22 mouse cellular contexts compared by ENCODE assay signal in genomic region chr13:107961501-107961900, GRCm38 (mm10).
DNase-seq lines count a peak whose midpoint lies in the region; ATAC-seq lines count a peak whose summit lies in the region.
"Had no signal": no experiment of that assay in that cellular context is flagged by ENCODE, and none has a peak within 500 bp of the region (broad histone marks: within the 10 kb centered on the region; RNA-seq: fewer than 3 reads in every experiment).

No protein-coding gene starts in this region.

- peaks cover 21% of the 10 kb centered on the region for H3K4me1 ChIP-seq in hindbrain, embryonic 13.5 days (replicated peaks)
- H3K4me1 ChIP-seq in hindbrain, embryonic 14.5 days (replicated peaks; ENCODE audit: control insufficient read depth, insufficient read depth, low read length): peaks cover 20% of the 10 kb centered on the region
- peaks cover 23% of the 10 kb centered on the region for H3K4me1 ChIP-seq in midbrain, embryonic 13.5 days (replicated peaks)
- H3K4me1 ChIP-seq in midbrain, embryonic 10.5 days: peaks cover 33% of the 10 kb centered on the region
- peaks cover 43% of the 10 kb centered on the region for H3K4me1 ChIP-seq in kidney, embryonic 15.5 days
- peaks cover 28% of the 10 kb centered on the region for H3K4me1 ChIP-seq in stomach, embryonic 16.5 days (ENCODE audit: control insufficient read depth, insufficient read depth, low read length)

- H3K36me3 ChIP-seq in hindbrain, embryonic 13.5 days: no peaks in the 10 kb centered on the region
- H3K36me3 ChIP-seq in hindbrain, embryonic 14.5 days (replicated peaks; ENCODE audit: control insufficient read depth, insufficient read depth): no peaks in the 10 kb centered on the region
- H3K36me3 ChIP-seq in midbrain, embryonic 13.5 days: no peaks in the 10 kb centered on the region
- H3K36me3 ChIP-seq in midbrain, embryonic 10.5 days: no peaks in the 10 kb centered on the region
- no peaks in the 10 kb centered on the region for H3K36me3 ChIP-seq in kidney, embryonic 15.5 days
- no peaks in the 10 kb centered on the region for H3K36me3 ChIP-seq in stomach, embryonic 16.5 days (ENCODE audit: control insufficient read depth, insufficient read depth, low read length)
- H3K36me3 ChIP-seq: embryonic facial prominence, embryonic 10.5 days; heart, embryonic 15.5 days; neural tube, embryonic 13.5 days had no signal

- no peak for ATAC-seq in hindbrain, embryonic 13.5 days (ENCODE audit: low FRiP score)
- no peak for ATAC-seq in hindbrain, embryonic 14.5 days (ENCODE audit: low FRiP score)
- ATAC-seq in midbrain, embryonic 13.5 days: no peak
- no peak for ATAC-seq in kidney, embryonic 15.5 days (replicated peaks; ENCODE audit: low FRiP score)
- no peak for ATAC-seq in stomach, embryonic 16.5 days (ENCODE audit: insufficient read depth, low FRiP score)

- no peak overlapping the region for H3K9ac ChIP-seq in hindbrain, embryonic 13.5 days
- H3K9ac ChIP-seq in hindbrain, embryonic 14.5 days: no peak overlapping the region
- H3K9ac ChIP-seq in midbrain, embryonic 13.5 days (replicated peaks): no peak overlapping the region
- no peak overlapping the region for H3K9ac ChIP-seq in kidney, embryonic 15.5 days
- H3K9ac ChIP-seq in stomach, embryonic 16.5 days (ENCODE audit: low read length): no peak overlapping the region
- H3K9ac ChIP-seq: heart, embryonic 15.5 days; neural tube, embryonic 13.5 days had no signal

- peak overlapping the region; percentile 25; the same call in 1 of the 2 replicates for H3K27ac ChIP-seq in hindbrain, embryonic 13.5 days
- H3K27ac ChIP-seq in hindbrain, embryonic 14.5 days: no peak overlapping the region
- H3K27ac ChIP-seq in midbrain, embryonic 13.5 days: 0 out of 2 replicates have a peak overlapping the region, but pooled peaks have one; percentile 32
- H3K27ac ChIP-seq in midbrain, embryonic 10.5 days (replicated peaks): no peak overlapping the region
- H3K27ac ChIP-seq in kidney, embryonic 15.5 days: peak overlapping the region; percentile 64
- H3K27ac ChIP-seq in stomach, embryonic 16.5 days (ENCODE audit: low read length): peak overlapping the region; percentile 84
- H3K27ac ChIP-seq: embryonic facial prominence, embryonic 10.5 days; gastrocnemius, adult 2 months; heart, adult 2 months; heart, embryonic 15.5 days; macrophage; neural tube, embryonic 13.5 days had no signal

- WGBS in hindbrain, embryonic 13.5 days: 85% methylated on average over 4 of the region's 4 CpGs
- WGBS in hindbrain, embryonic 14.5 days: 78% methylated on average over 4 of the region's 4 CpGs
- 78% methylated on average over 4 of the region's 4 CpGs for WGBS in midbrain, embryonic 13.5 days
- WGBS in midbrain, embryonic 10.5 days: 89% methylated on average over 4 of the region's 4 CpGs
- WGBS in kidney, embryonic 15.5 days: 78% methylated on average over 4 of the region's 4 CpGs
- 64% methylated on average over 4 of the region's 4 CpGs for WGBS in stomach, embryonic 16.5 days

- H3K27me3 ChIP-seq in hindbrain, embryonic 13.5 days: no peaks in the 10 kb centered on the region
- no peaks in the 10 kb centered on the region for H3K27me3 ChIP-seq in hindbrain, embryonic 14.5 days (ENCODE audit: control insufficient read depth, insufficient read depth, low read length)
- no peaks in the 10 kb centered on the region for H3K27me3 ChIP-seq in midbrain, embryonic 13.5 days
- no peaks in the 10 kb centered on the region for H3K27me3 ChIP-seq in midbrain, embryonic 10.5 days (ENCODE audit: low read depth, poor library complexity, severe bottlenecking)
- no peaks in the 10 kb centered on the region for H3K27me3 ChIP-seq in kidney, embryonic 15.5 days
- no peaks in the 10 kb centered on the region for H3K27me3 ChIP-seq in stomach, embryonic 16.5 days (ENCODE audit: control insufficient read depth, insufficient read depth, low read length)
- H3K27me3 ChIP-seq: heart, embryonic 15.5 days; neural tube, embryonic 13.5 days had no signal

- DNase-seq in hindbrain, embryonic 14.5 days (ENCODE audit: low spot score): no peak
- DNase-seq in midbrain, embryonic 10.5 days (ENCODE audit: low spot score): no peak
- DNase-seq in embryo, embryonic 10 days (ENCODE audit: low spot score): no peak
- DNase-seq in adrenal gland, postnatal 4 days (ENCODE audit: low spot score in 2 of 2): no peak
- DNase-seq: cerebellum, adult 2 months; cerebellum, postnatal 36 days; gastrocnemius, adult 2 months; heart, adult 2 months; heart, postnatal 4 days; left cerebral cortex, postnatal 4 days; liver; spleen, adult 18-20 months; thymus, postnatal 25 days had no signal

- H3K4me2 ChIP-seq in hindbrain, embryonic 13.5 days: no peak overlapping the region
- no peak overlapping the region for H3K4me2 ChIP-seq in hindbrain, embryonic 14.5 days (replicated peaks)
- H3K4me2 ChIP-seq in midbrain, embryonic 13.5 days (replicated peaks): no peak overlapping the region
- no peak overlapping the region for H3K4me2 ChIP-seq in kidney, embryonic 15.5 days
- H3K4me2 ChIP-seq in stomach, embryonic 16.5 days (ENCODE audit: low read depth, low read length): no peak overlapping the region
- H3K4me2 ChIP-seq: heart, embryonic 15.5 days; midbrain, embryonic 11.5 days; neural tube, embryonic 13.5 days had no signal

- H3K9me3 ChIP-seq in hindbrain, embryonic 13.5 days: no peaks in the 10 kb centered on the region
- no peaks in the 10 kb centered on the region for H3K9me3 ChIP-seq in hindbrain, embryonic 14.5 days (ENCODE audit: control insufficient read depth, low read length)
- H3K9me3 ChIP-seq in midbrain, embryonic 13.5 days: no peaks in the 10 kb centered on the region
- H3K9me3 ChIP-seq in midbrain, embryonic 10.5 days (replicated peaks): no peaks in the 10 kb centered on the region
- no peaks in the 10 kb centered on the region for H3K9me3 ChIP-seq in kidney, embryonic 15.5 days (replicated peaks)
- H3K9me3 ChIP-seq in stomach, embryonic 16.5 days (replicated peaks; ENCODE audit: control insufficient read depth, low read length): no peaks in the 10 kb centered on the region
- H3K9me3 ChIP-seq: embryonic facial prominence, embryonic 10.5 days; heart, embryonic 15.5 days; neural tube, embryonic 13.5 days had no signal

- no peak overlapping the region for H3K4me3 ChIP-seq in hindbrain, embryonic 13.5 days
- H3K4me3 ChIP-seq in hindbrain, embryonic 14.5 days (replicated peaks; ENCODE audit: low read length): no peak overlapping the region
- no peak overlapping the region for H3K4me3 ChIP-seq in midbrain, embryonic 13.5 days (replicated peaks)
- no peak overlapping the region for H3K4me3 ChIP-seq in midbrain, embryonic 10.5 days
- H3K4me3 ChIP-seq in kidney, embryonic 15.5 days (replicated peaks): no peak overlapping the region
- H3K4me3 ChIP-seq in stomach, embryonic 16.5 days (replicated peaks; ENCODE audit: low read length): no peak overlapping the region
- H3K4me3 ChIP-seq: embryonic facial prominence, embryonic 10.5 days; gastrocnemius, adult 2 months; heart, adult 2 months; heart, embryonic 15.5 days; neural tube, embryonic 13.5 days had no signal

Comparison
In these comparisons a context has a peak if more than half of its experiments do, and no peak if none do; other contexts are left out.
1. H3K27ac ChIP-seq: peak in hindbrain, embryonic 13.5 days (single experiment), midbrain, embryonic 13.5 days (single experiment), kidney, embryonic 15.5 days (single experiment) and stomach, embryonic 16.5 days (single experiment); none in hindbrain, embryonic 14.5 days (single experiment) and midbrain, embryonic 10.5 days (single experiment).